Mouse (Mus musculus) limb, embryonic 10.5 days (tissue): Measurements from ENCODE around the gene Ankrd13b. TPM values are rescaled to one million over a fixed set of nuclear protein-coding genes. Genes with fewer than 3 reads are reported as not detected.

Experiments used
- DNase-seq: peaks from one replicate; pipeline ENCODE4 v3.0.0-alpha.2; 2017; ENCODE audit warnings: low spot score
- H3K27ac ChIP-seq: fragments of 300-500 bp; sonication (generic); 2 replicates; pipeline ENCODE4 v1.5.1; 2016; ENCODE audit warnings: mild to moderate bottlenecking
- H3K27me3 ChIP-seq: fragments of 300-500 bp; sonication (generic); 2 replicates; pipeline ENCODE4 v1.6.1; 2016; ENCODE audit warnings: low read depth, mild to moderate bottlenecking; ENCODE audit not compliant: poor library complexity, severe bottlenecking
- H3K36me3 ChIP-seq: fragments of 300-500 bp; sonication (generic); 2 replicates; pipeline ENCODE4 v1.6.1; 2016; ENCODE audit warnings: mild to moderate bottlenecking, moderate library complexity
- H3K4me1 ChIP-seq: fragments of 300-500 bp; sonication (generic); 2 replicates; pipeline ENCODE4 v1.6.1; 2016
- H3K4me3 ChIP-seq: fragments of 300-500 bp; sonication (generic); 2 replicates; pipeline ENCODE4 v1.5.1; 2016; ENCODE audit warnings: mild to moderate bottlenecking, moderate library complexity
- H3K9me3 ChIP-seq: fragments of 300-500 bp; sonication (generic); replicated peaks from 2 replicates; pipeline ENCODE4 v1.6.1; 2016; ENCODE audit warnings: mild to moderate bottlenecking
- WGBS: fragments of 180-500 bp; shearing (Covaris S2); methylation state at CpG from one replicate; pipeline ENCODE4 v1.1.7; 2016; 5-methylcytosine and 5-hydroxymethylcytosine counted together
- polyA plus RNA-seq: library from polyadenylated mRNA; unstranded; fragments of >200 nt; fragmentation: Nextera tagmentation; extraction: Ambion mirVana; gene quantifications from 2 replicates; pipeline ENCODE4 v1.2.1, GENCODE M21; 2016

Gene Ankrd13b
- polyA plus RNA-seq, 1 experiment from 2014 or later = 12.5 TPM

DNA sequence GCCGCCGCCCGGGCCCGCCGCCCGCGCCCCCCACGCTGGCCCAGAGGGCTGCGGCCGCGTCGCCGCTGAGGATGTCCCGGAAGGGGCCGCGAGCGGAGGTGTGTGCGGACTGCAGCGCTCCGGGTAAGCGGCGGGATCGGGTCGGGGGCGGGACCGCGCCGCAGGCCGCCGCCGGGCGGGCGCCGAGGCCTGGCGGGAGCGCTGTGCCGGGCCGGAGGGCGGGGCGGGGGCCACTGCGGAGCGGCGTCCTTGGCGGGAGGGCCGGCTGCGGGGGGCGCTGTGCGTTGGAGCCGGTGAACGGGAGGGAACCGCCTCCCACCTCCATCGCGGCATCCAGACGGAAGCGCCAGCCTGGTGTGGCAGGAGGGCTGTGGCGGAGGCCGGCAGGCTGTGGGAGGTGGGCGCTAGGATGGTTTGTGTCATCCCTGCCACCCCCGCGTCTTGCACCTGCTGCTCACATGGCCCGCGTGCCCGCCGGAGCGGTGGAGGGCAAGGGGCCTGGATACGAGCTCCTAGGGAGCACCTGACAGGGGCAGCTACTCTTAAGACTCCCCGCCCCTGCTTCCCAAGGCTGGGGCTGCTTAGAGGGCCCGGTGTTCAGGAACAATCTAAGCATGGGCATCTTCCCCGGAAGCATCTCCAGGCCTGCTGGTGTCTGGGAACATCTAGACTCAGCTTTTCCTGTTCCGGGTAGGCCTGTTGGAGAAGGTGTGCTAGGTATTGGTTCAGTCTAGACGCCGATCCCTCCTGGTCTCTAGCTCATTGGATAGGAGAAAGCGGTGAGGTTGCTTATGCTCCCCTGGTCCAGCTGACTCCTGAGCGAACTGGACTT lies 4.2 kb upstream of the Ankrd13b start, which contains the start of gene Git1:
Gene Git1, plus strand, starts transcription at position 51 of the 832 bp plus-strand sequence.
- WGBS = 4% methylated on average over 64 of the region's 74 CpGs
- no peaks in the 10 kb centered on the region for H3K9me3 ChIP-seq
- H3K27me3 ChIP-seq = no peaks in the 10 kb centered on the region
- peak; percentile 67 for DNase-seq
- H3K36me3 ChIP-seq = peaks cover 14% of the 10 kb centered on the region; the same call in 1 of the 2 replicates
- H3K27ac ChIP-seq = peak within 1 kb of the TSS; percentile 96
- H3K4me3 ChIP-seq = peak within 1 kb of the TSS; percentile 98
- H3K4me1 ChIP-seq = peaks cover 89% of the 10 kb centered on the region

DNA sequence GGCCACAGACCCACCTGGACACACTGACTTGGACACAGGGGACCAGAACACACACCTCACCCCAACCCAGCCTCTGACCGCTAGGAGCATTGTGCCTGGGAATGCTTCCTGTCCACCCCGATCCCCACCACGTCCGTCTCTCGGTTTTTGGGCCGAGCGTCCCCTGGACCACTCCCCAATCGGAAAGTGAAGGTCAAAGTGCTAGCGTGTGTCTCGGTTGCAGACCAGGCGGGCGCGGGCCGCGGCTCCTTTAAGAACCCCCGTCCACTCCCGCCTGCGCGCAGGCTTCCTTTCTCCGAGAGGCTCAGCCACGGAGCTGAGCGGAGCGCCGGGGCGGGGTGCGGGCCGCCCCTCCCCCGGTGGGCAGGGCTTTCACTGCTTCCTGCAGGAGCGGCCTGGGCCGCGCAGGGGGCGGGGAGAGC lies 3.4 kb upstream of the Ankrd13b start:
- Histone ChIP-seq H3K27me3 (no peaks in the 10 kb centered on the region), H3K4me3 (peak overlapping the region; percentile 98), H3K27ac (peak overlapping the region; percentile 96), H3K4me1 (peaks cover 89% of the 10 kb centered on the region), H3K9me3 (no peaks in the 10 kb centered on the region), H3K36me3 (0 out of 2 replicates have a peak, but pooled peaks cover 14% of the 10 kb centered on the region)
- peak; percentile 91 for DNase-seq
- WGBS = under 1% methylated on average over 32 of the region's 32 CpGs

DNA sequence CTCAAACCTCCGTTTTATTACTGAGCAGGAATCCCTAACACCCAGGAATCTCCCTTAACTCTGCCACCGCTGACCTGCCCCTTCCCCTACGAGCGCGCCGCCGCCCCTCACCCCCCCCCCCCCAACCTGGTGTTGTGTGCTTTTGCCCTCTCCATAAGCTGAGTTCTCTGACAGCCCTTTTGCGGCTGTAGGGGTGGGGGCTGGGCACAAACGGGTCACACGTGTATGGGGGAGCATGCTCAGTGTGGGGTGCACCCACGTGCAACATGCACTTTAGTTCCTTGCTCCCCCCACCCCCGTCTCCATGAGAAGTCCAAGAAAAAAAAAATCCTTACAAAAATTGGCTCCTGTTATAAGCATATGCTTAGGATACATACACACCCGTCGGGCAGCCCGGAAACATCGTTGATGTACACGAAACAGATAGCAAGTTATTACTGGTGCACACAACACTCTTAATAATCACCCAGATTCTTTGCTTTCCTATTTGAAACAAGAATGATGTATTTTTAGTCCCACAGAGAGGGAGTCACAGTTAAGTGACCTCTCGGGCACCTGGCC lies 2.9 kb upstream of the Ankrd13b start:
- peak overlapping the region; percentile 98 for H3K4me3 ChIP-seq
- WGBS = 1% methylated on average over 18 of the region's 18 CpGs
- peak; percentile 56 for DNase-seq
- H3K27me3 ChIP-seq = no peaks in the 10 kb centered on the region
- H3K36me3 ChIP-seq = 0 out of 2 replicates have a peak, but pooled peaks cover 14% of the 10 kb centered on the region
- no peaks in the 10 kb centered on the region for H3K9me3 ChIP-seq
- H3K4me1 ChIP-seq = peaks cover 89% of the 10 kb centered on the region
- H3K27ac ChIP-seq = peak overlapping the region; percentile 96

DNA sequence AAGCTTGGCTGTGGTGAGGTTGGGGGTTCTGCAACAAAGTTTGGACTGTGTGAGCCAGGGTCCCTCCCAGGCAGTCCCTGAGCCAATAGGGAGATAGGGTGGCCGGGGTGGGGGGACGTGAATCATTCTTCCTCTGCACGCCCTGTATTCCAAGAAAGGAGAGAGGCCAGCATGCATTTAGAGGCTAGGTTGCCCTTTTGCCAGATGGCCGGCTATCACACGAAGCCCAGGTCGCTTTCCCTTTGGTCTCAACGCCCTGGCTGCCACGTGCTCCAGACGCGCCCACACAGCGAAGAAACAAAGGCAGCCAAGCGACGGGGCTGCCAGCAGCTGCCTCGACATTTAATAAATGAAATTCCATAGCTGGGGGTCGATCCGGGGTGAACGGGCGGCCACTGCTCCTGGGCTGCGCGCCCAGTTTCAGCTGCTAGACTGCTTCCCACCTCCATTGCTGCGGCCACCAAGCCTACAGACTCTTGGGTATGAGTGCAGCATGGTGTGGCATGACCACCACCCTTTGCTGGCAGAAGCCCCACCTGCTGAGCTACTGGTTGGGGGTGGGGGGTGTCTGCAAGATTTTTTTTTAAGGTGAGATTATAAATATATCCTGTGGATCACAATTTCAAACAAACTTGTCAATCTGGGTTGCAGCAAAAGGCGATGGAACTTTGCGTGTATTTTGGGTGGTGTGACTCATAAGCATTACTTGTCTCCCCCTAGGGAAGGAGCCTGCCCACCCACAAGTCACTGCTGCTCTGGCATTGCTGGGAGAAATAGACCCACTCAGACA lies 2.2 kb upstream of the Ankrd13b start:
- Histone ChIP-seq H3K9me3 (no peaks in the 10 kb centered on the region), H3K27ac (peak overlapping the region; percentile 96), H3K4me3 (peak overlapping the region; percentile 98), H3K36me3 (0 out of 2 replicates have a peak, but pooled peaks cover 7% of the 10 kb centered on the region), H3K4me1 (peaks cover 89% of the 10 kb centered on the region), H3K27me3 (no peaks in the 10 kb centered on the region)
- WGBS = under 1% methylated on average over 23 of the region's 23 CpGs
- peak; percentile 84 for DNase-seq

DNA sequence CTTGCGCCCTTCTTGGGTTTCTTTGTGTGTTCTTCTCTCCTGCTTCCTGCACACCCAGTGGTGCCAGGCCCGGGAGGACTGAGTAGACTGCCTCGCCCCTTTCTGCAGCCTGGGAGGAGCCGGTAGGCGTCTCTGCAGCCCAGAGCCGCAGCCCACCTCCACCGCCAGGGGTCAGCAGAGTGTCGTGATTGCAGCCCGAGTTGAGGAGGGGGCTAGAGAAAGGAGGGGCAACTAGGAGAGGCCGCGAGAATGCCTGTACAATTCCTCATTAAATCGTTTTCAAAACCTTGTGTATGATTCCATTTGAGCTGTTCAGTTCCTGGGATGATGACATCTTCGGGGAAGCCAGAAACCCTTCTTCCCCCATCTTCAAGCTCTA lies 1.6 kb upstream of the Ankrd13b start:
- peak; percentile 99 for DNase-seq
- no peaks in the 10 kb centered on the region for H3K9me3 ChIP-seq
- no peaks in the 10 kb centered on the region for H3K27me3 ChIP-seq
- peak overlapping the region; percentile 98 for H3K4me3 ChIP-seq
- peaks cover 90% of the 10 kb centered on the region for H3K4me1 ChIP-seq
- 0 out of 2 replicates have a peak, but pooled peaks cover 5% of the 10 kb centered on the region for H3K36me3 ChIP-seq
- WGBS = under 1% methylated on average over 13 of the region's 13 CpGs
- H3K27ac ChIP-seq = peak overlapping the region; percentile 96

DNA sequence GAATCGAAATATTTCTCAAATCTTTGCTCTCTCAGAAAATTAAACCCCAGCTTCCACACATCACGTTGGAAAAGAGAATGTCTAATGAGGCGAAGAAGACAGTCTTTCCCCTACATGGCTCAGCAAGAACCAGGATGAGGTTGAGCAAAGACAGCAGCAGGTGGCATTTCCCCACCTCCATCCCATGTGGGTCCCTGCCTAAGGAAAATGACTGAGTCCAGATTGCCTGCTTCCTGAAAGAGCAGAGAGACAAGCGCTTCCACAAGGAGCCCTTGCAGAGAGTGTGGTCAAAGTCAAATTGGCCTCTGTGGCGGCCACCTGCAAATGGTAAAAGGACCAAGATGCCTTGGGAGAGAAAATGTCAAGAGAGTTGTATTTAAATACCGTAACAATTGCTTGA lies 973 bp upstream of the Ankrd13b start:
- Histone ChIP-seq H3K9me3 (no peaks in the 10 kb centered on the region), H3K4me1 (peaks cover 90% of the 10 kb centered on the region), H3K27me3 (no peaks in the 10 kb centered on the region), H3K36me3 (no peaks in the 10 kb centered on the region), H3K4me3 (peak overlapping the region; percentile 98), H3K27ac (peak overlapping the region; percentile 96)
- WGBS = 66% methylated on average over 6 of the region's 6 CpGs
- no peak for DNase-seq

DNA sequence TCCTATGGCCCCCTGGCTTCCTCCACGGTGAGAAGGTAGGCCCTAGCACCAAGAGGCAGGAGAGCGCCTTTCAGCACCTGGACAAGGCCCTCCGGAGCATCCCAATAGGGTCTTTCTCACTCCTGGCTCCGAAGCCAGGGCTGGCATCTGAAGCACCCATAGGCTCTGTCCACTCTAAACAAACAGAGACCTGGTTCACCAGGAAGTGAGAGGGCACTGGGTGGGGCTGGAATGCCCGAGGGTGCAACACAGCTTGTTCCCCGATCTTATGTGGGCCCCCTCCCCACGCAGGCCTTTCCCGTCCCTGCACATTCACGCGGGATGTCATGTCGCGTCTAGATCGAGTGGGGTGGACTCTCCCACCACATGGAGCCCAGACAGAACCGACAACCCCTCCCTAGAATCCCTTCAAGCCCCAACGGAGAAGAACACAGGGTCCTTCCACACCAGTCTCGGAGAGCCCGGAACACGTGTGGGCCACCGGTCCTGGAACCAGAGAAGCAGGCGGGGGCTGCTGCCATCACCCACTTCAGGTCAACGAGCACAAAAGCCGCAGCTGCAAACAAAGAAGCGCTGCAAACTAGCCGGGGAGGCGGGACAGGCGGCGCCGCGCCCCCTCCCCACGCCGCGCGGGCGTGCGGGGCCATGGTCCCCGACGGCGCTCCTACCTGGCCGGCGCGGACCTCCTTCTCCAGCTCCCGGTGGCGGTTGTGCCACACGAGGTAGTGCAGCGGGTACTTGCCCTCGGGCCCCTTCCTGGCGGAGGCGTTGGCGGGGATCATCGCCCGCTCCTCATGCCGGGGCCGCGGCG lies 502 bp downstream of the Ankrd13b start:
- Histone ChIP-seq H3K4me3 (peak overlapping the region; percentile 98), H3K27ac (peak overlapping the region; percentile 96), H3K36me3 (no peaks in the 10 kb centered on the region), H3K27me3 (no peaks in the 10 kb centered on the region), H3K9me3 (no peaks in the 10 kb centered on the region), H3K4me1 (peaks cover 82% of the 10 kb centered on the region)
- 3% methylated on average over 55 of the region's 55 CpGs for WGBS
- peak; percentile 60 for DNase-seq

DNA sequence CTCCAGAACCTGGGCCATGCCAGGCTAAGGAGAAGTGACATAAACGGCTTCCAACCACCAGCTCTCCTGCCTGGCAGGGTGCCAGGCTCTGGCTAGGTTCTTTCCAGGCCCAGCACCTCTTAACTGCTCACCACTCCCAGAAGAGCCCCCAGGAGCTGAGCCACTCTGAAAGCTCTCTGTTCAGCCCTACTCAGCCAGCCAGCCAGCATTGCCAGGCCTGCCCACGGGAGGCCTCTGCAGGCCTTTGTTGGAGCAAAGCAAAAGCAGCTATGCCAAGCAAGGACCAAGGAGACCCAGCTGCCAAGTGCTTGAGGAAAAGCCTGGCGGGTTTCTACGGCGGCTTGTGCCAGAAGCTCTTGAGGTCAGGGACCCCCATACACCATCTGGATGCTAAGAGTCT lies 2.7 kb downstream of the Ankrd13b start:
- Histone ChIP-seq H3K9me3 (no peaks in the 10 kb centered on the region), H3K4me3 (no peak overlapping the region), H3K27me3 (no peaks in the 10 kb centered on the region), H3K4me1 (peaks cover 71% of the 10 kb centered on the region), H3K27ac (peak overlapping the region; percentile 7; the same call in 1 of the 2 replicates), H3K36me3 (0 out of 2 replicates have a peak, but pooled peaks cover 4% of the 10 kb centered on the region)
- 84% methylated on average over 5 of the region's 5 CpGs for WGBS
- no peak for DNase-seq

DNA sequence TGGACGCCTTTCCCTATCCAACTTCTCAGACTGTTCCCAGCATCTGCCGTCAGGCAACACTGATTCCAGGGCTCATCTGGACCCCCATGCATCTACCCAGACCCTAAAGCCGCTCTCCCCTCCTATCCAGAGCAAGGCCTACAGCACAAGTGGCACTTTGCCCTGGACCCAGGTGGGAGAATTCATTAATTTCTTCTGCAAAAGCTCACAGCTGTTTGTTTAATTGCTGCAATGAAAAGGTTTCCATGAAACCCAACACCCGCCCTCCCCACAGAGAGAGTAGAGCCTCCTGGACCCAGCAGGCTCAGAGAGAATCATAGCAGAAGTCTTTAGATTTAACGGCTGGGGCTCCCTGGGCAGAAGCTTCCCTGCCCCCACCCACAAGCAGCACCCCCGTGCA lies 4.2 kb downstream of the Ankrd13b start:
- no peak for DNase-seq
- WGBS = 60% methylated on average over 6 of the region's 6 CpGs
- Histone ChIP-seq H3K27me3 (no peaks in the 10 kb centered on the region), H3K4me1 (peaks cover 56% of the 10 kb centered on the region), H3K4me3 (peak overlapping the region; percentile 19; the same call in 1 of the 2 replicates), H3K9me3 (no peaks in the 10 kb centered on the region), H3K27ac (peak overlapping the region; percentile 38; the same call in 1 of the 2 replicates), H3K36me3 (0 out of 2 replicates have a peak, but pooled peaks cover 6% of the 10 kb centered on the region)

DNA sequence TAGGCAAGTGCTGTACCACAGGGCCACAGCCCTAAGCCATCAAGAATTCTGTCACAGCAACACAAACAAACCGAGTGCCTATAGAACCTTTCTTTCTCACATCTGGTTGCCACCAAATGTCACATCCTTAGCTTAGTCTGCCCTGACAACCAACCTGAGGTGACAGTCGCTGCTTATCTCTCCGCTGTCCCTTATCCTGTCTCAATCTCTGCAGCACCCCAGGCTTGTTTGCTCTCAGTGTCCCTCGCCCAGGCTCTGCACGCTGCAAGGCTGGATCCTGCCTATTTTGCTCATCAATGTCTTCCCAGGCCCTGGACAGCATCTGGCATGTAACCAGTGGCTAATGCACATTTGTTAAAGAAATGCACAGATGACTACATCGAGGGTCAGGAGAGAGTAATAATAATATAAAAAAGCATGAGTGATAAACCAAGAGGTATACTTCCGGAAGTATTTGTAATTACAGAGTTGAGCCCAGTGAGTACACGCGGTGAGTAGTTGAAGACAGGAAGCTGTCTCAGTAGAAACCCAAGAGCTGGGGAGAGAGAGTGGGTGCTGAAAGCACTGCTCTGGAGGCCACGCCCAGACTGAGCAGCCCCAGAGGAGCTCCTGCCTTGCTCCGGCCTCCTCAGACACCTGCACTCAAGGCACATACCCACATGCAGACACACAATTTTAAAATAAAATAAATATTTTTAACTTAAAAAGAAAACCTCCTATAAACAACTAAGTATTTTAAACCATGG lies 5.8 kb downstream of the Ankrd13b start:
- peaks cover 47% of the 10 kb centered on the region for H3K4me1 ChIP-seq
- 59% methylated on average over 11 of the region's 11 CpGs for WGBS
- no peaks in the 10 kb centered on the region for H3K27me3 ChIP-seq
- H3K36me3 ChIP-seq = 0 out of 2 replicates have a peak, but pooled peaks cover 6% of the 10 kb centered on the region
- H3K4me3 ChIP-seq = no peak overlapping the region
- H3K9me3 ChIP-seq = no peaks in the 10 kb centered on the region
- H3K27ac ChIP-seq = no peak overlapping the region
- DNase-seq = no peak

DNA sequence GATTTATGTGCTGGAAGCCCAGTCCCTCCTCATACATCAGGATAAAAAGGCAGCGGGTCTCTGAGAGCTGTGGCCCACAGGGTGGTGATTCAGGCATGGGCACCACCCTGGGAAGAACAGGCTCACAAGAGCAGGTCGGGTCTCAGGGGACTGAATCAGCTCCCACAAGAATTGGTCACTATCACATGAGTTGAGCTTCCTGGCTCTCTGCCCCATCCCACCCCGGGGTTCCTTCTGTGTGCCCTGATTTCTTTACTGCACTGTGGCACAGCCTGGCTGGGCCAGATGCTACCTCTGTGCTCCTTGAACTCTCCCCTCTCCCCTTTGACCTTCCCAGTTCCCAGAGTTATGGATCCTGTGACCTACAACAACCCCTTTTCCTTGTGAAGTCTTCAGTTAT lies 6.4 kb downstream of the Ankrd13b start:
- Histone ChIP-seq H3K4me3 (no peak overlapping the region), H3K27ac (no peak overlapping the region), H3K36me3 (0 out of 2 replicates have a peak, but pooled peaks cover 6% of the 10 kb centered on the region), H3K4me1 (peaks cover 41% of the 10 kb centered on the region), H3K9me3 (no peaks in the 10 kb centered on the region), H3K27me3 (no peaks in the 10 kb centered on the region)
- DNase-seq = no peak
- WGBS = 72% methylated on average over 3 of the region's 3 CpGs
